Mouse (Mus musculus): ENCODE results near the gene Odf3b.
A peak's percentile ranks its signal among the peaks of the same experiment; 100 is the strongest.

Gene Odf3b

GRCm38 (mm10) chr15:89376040-89376439, 3.0 kb downstream of the Odf3b start:
- no peak for DNase-seq (ENCODE audit: extremely low read depth, insufficient read length, low spot score)

- DNase-seq (ENCODE audit: extremely low read depth, insufficient read length, low spot score), result no peak
Measured at GRCm38 (mm10) chr15:89374801-89375534, 4.1 kb downstream of the Odf3b start.

GRCm38 (mm10) chr15:89374340-89374739, 4.7 kb downstream of the Odf3b start:
- no peak for DNase-seq (ENCODE audit: extremely low read depth, insufficient read length, low spot score)

DNA sequence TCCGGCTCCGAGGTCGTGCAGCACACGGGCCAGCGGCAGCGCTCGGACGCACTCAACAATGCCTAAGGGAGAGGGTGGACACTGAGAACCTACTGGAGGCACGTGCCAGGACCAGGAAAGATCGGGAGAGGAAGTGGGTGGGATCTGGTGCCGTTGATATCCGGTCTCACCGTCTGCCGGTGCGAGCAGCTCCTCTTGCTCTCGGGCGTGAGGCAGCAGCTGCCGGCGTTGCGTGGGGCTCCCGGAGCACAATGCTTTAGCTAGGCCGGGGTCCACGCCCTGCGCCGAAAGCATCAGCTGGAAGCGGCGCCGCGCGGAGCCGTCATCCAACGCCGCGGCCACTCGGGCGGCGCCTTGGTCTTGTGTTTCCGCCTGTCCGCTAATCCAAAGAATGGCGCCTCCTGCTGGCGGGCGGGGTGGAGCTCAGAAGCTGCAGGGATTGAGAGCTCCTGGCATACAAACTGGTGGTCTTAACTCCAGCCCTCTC, 5.3 kb downstream of the Odf3b start, which contains the start of gene Sco2:
TSS of gene Sco2 (minus strand) at position 85 of the 487 bp plus-strand sequence.
- DNase-seq (ENCODE audit: extremely low read depth, insufficient read length, low spot score), result peak; percentile 95

- peak; percentile 93 for DNase-seq (ENCODE audit: extremely low read depth, insufficient read length, low spot score)
Measured at GRCm38 (mm10) chr15:89373027-89373761, 5.9 kb downstream of the Odf3b start.

DNA sequence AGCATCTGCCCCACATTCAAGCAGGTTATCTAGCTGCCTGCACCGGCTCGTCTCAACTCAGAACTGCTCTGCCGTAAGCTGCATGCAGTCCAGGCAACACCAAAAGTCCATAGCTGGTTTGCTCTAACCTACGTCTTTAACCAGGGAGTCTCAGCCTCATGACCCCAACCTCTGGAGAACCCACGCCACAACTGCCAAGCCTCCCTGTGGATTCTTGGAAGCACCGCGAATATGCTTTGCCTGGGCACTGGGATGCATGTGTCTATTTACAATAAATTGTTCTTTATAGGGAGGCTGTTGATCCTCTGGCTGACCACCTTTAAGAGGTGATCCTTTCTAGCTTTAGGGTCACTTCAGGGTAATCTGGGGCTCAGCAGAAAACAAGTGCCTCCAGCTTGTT, 6.5 kb downstream of the Odf3b start:
- no peak for DNase-seq (ENCODE audit: extremely low read depth, insufficient read length, low spot score)

DNA sequence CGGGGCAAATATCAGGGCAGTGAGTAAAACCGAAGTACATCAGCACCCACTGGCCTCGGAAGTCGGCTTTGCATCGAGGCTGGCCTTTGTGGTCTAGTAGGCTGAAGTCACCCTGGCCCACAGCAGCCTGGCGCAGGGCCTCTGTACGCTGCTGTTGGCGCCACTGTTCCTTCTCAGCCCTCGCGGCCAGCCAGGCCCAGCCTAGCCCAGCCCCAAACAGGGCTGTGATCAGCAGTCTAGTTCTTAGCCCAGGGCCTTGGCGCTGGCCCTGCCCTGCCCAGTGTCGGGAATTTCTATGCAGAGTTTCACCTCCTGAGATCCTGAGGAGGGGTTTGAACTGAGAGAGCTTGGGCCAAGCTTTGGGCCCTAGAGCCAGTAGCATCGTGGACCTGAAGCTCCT, 7.0 kb downstream of the Odf3b start:
- no peak for DNase-seq (ENCODE audit: extremely low read depth, insufficient read length, low spot score)

DNA sequence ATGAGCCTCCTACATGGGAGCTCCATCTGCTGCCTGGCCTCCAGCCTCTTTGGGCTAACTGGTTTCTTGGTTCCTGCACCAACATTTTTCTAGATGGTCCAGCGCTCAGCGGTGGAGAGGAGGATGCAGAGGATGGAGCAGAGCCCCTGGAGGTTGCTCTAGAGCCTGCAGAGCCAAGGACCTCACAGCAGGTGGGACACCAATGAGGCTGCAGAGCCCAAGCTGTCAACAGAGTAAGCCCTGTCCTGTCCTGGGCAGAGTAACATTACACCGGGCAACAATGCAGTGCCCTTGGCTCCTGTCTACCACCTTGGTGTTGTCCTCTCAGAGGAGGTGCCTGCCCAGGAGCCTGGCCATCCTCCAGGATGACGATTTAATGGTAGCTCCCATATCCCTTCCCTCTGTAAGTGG, 13.9 kb downstream of the Odf3b start:
- no peak for DNase-seq (ENCODE audit: extremely low read depth, insufficient read length, low spot score)

GRCm38 (mm10) chr15:89363051-89363450, 16.0 kb downstream of the Odf3b start:
- no peak for DNase-seq (ENCODE audit: extremely low read depth, insufficient read length, low spot score)

DNA sequence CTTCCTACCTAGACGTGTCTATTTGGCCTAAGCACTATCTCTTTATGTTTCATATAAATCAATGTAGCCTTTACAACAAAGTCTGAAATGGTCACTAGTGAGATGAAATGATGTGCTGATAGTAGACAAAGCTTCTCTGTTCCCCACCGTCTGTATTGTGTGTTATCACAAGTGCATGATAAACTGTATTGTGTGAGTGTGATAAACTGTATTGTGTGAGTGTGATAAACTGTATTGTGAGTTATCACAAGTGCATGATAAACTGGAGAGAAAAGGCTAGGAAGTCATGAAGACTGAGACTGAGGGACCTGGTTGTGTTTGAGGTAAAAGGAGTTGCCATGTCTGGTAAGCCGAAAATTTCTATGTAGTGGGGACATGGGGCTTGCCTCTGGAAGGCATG, 20.3 kb downstream of the Odf3b start:
- no peak for DNase-seq (ENCODE audit: extremely low read depth, insufficient read length, low spot score)

DNA sequence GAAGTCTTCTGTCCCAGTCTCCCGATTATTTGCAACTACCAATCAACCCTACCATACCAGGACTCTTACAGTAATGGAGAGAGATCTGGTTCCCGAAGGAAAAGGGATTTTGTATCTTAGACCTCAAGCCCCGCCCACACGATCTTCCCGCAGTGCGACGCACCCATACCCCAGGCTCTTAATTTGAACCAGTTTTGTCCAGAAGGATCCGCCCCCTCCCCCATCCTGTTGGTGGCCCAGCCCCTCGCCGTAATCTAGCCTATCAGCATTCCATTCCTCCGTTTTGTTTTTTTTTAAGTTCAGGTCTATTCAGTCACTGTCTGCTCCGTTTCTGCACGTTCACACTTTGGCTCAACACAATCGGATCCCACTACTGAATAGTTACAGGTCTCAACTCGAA, 22.7 kb downstream of the Odf3b start:
- DNase-seq (ENCODE audit: extremely low read depth, insufficient read length, low spot score), result peak; percentile 85

DNA sequence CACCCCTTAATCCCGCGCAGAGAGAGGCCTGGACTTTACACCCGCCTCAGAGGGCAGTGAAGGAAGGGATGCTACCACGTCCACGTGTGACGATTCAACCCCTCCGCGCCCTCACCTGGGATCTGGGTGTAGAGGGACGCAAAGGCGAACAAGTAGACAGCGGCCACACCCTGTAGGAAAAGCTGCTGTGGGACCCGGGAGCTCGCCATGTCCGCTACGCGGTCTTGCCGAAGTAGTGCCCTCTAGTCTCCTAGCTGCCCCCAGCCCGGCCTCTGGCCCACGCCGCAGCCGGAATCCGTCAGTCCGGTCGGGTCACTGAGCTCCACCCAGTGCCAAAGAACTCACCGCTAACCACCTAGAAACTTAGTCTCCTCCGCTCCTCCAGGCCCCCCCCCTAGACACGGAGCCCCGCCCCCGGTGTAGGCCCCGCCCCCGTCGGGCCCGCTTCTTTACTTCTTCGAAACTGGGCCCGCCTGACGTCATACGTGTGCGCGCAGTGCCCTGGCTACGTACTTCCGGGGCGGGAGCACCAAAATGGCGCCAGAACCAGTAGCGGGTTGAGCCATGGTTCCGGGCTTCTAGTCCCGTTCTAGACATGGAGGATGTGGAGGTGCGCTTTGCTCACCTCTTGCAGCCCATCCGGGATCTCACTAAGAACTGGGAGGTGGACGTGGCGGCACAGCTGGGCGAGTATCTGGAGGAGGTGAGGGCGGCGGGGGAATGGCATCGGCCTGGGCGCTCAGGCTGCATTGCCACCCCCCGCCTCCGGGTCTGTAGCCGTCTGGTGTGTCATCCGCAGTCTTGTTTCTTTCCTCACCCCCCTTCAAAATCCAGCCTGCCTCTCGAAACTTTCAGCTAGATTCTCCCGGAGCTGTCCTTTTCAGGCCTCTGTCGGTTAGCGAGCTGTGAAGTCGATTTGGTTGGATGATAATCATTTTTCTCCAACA, 23.6 kb downstream of the Odf3b start, which contains the start of the genes Lmf2 and Ncaph2:
TSS of gene Lmf2 (minus strand) at position 419 of the 947 bp plus-strand sequence.
TSS of gene Ncaph2 (plus strand) at position 479 of the 947 bp plus-strand sequence.
- peak; percentile 99 for DNase-seq (ENCODE audit: extremely low read depth, insufficient read length, low spot score)

- DNase-seq (ENCODE audit: extremely low read depth, insufficient read length, low spot score), result no peak
Measured at GRCm38 (mm10) chr15:89354455-89354854, 24.6 kb downstream of the Odf3b start.

DNA sequence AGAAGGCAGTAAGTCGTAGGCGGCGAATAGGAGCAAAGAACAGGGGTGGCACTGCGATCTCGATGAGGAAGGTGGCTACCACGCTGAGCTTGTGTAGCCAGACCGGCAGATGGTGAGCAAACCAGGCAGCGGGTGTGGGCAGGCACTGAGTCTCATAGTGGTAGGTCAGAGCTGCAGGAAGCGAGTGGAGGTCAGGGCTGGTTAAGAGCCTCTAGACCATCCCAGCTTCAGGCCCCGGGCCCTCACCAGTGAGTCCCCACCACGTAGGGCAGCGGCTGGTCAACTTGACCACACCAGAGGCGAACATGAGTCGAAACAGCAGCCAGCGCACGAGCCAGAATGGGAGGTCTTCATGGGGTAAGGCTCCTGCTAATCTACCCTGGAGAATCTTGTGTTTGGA, 25.2 kb downstream of the Odf3b start:
- no peak for DNase-seq (ENCODE audit: extremely low read depth, insufficient read length, low spot score)

DNA sequence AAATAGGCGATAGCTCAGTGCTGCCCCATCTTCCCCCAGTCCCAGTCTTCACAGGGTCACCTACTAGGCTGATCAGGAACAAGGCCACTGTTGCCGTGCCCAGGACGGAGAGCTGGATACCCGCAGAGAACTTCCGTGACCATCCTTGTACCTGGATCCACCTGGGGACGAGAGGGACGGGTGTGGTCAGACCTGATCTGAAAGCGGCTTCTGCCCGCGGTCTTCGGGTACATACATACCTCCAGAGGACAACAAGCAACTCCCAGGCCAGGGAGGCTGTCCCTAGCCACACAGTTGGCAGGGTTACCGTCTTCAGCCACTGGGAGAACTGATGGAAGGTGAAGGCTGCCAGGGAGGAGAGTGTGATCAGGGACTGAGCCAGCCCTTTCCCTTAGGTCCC, 26.3 kb downstream of the Odf3b start:
- DNase-seq (ENCODE audit: extremely low read depth, insufficient read length, low spot score), result no peak

DNA sequence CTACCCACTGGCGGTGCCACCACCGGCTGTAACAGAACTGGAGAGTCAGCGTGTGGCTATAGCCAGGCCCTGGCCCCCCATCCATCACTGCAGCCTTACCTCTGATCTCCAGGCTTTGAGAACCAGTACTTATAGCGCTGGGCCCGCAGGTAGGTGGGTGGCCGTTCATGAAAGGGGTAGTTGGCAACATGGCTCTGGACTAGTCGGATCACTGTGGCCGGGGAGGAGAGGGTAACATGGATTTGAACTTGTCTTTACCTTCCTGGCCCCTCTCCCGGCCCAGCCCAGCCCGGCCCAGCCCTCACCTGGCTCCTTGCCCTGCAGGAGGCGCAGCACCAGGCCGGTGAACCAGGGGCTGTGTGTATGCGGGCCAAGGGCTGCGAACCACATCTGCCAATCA, 27.0 kb downstream of the Odf3b start:
- no peak for DNase-seq (ENCODE audit: extremely low read depth, insufficient read length, low spot score)

DNA sequence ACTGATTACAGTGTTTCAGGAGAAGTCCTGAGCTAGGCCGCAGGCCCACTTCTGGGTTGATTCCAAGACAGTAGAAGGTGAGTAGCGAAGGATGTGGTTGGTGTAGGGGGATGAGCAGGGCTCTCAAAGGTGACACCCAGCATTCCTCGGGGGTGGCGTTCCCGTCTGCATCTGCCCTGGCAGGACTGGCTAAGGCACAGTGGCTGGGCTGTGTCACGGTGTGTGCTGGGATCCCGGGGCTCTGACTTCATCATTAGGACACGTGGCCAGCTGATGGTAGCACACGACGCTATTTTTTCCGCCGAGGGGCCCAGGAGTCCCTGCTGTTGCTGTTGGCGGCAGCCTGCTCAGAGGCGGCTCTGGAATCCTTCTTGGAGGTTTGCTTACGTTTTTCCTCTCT, 27.8 kb downstream of the Odf3b start:
- DNase-seq (ENCODE audit: extremely low read depth, insufficient read length, low spot score), result no peak

GRCm38 (mm10) chr15:89350447-89350846, 28.6 kb downstream of the Odf3b start:
- no peak for DNase-seq (ENCODE audit: extremely low read depth, insufficient read length, low spot score)

- DNase-seq (ENCODE audit: extremely low read depth, insufficient read length, low spot score), result no peak
Measured at GRCm38 (mm10) chr15:89343325-89343724, 35.8 kb downstream of the Odf3b start.

DNA sequence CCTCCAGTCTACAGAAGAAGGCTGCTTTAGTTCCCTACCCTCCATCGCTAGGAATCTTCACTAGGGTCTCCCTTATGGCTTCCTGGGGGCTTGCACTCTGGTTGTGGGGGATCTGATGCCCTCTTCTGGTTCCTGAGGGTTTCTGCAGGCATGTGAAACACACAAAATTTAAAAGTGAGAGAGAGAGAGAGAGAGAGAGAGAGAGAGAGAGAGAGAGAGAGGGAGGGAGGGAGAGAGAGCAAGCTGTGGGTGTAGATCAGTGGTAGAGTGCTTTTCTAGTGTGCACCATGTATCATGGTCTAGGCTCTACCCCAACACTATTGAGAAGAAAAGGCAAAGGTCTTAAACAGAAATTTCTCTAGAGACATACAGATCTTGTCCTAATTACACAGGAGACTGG, 37.4 kb downstream of the Odf3b start:
- DNase-seq (ENCODE audit: extremely low read depth, insufficient read length, low spot score), result no peak

GRCm38 (mm10) chr15:89340136-89340535, 38.9 kb downstream of the Odf3b start:
- no peak for DNase-seq (ENCODE audit: extremely low read depth, insufficient read length, low spot score)
